Mouse (Mus musculus) kidney, adult 11 months (tissue): ENCODE measurements at regions not wholly inside any gene's neighbourhood (a gene's known extent, or its start where the extent isn't known, plus 50 kb on each side); places are given as distances from the start of the nearest gene placed in this dataset.

Experiments used
- DNase-seq: peaks from one replicate; pipeline ENCODE4 v3.0.0; 2022

- no peak for DNase-seq
These were observed 92.5 kb upstream of the Tab3 start for GRCm38 (mm10) chrX:85481326-85481725.

GRCm38 (mm10) chrX:85496943-85497342, 76.9 kb upstream of the Tab3 start:
- DNase-seq = peak; percentile 3
